20 mouse cellular contexts compared by ENCODE assay signal in genomic region chr8:74775549-74775948, GRCm38 (mm10).
"Had no signal": no experiment of that assay in that cellular context is flagged by ENCODE, and none has a peak within 500 bp of the region (broad histone marks: within the 10 kb centered on the region; RNA-seq: fewer than 3 reads in every experiment).

No protein-coding gene starts in this region.

- H3K4me2 ChIP-seq: intestine, embryonic 15.5 days; kidney, embryonic 15.5 days; lung, embryonic 14.5 days; midbrain, embryonic 12.5 days; midbrain, embryonic 15.5 days; neural tube, embryonic 13.5 days had no signal

- H3K27ac ChIP-seq: intestine, embryonic 15.5 days; kidney, embryonic 15.5 days; left cerebral cortex, adult 2 months; liver, embryonic 14.5 days; macrophage; midbrain, embryonic 12.5 days; midbrain, embryonic 15.5 days; neural tube, embryonic 13.5 days; stomach, postnatal 0 days had no signal

- H3K36me3 ChIP-seq: intestine, embryonic 15.5 days; kidney, embryonic 15.5 days; midbrain, embryonic 12.5 days; midbrain, embryonic 15.5 days; neural tube, embryonic 13.5 days had no signal

- H3K9ac ChIP-seq: intestine, embryonic 15.5 days; kidney, embryonic 15.5 days; liver, embryonic 14.5 days; liver, postnatal 0 days; lung, embryonic 14.5 days; midbrain, embryonic 12.5 days; midbrain, embryonic 15.5 days; neural tube, embryonic 13.5 days had no signal

- H3K9me3 ChIP-seq: intestine, embryonic 15.5 days; kidney, embryonic 15.5 days; midbrain, embryonic 12.5 days; midbrain, embryonic 15.5 days had no signal

- H3K4me1 ChIP-seq: intestine, embryonic 15.5 days; kidney, embryonic 15.5 days; midbrain, embryonic 12.5 days; midbrain, embryonic 15.5 days; neural tube, embryonic 13.5 days had no signal

- H3K4me3 ChIP-seq: intestine, embryonic 15.5 days; kidney, embryonic 15.5 days; left cerebral cortex, adult 2 months; midbrain, embryonic 12.5 days; midbrain, embryonic 15.5 days; neural tube, embryonic 13.5 days had no signal

- ATAC-seq: intestine, embryonic 15.5 days; liver, postnatal 0 days; lung, postnatal 0 days; midbrain, embryonic 15.5 days had no signal

- DNase-seq: kidney, adult 11 months; kidney, adult 8-10 months; kidney, postnatal 10 days; kidney, postnatal 36 days; layer of hippocampus, postnatal 36 days; liver, postnatal 0 days; lung, embryonic 14.5 days; thymus, adult 2 months; thymus, postnatal 14 days; thymus, postnatal 4 days had no signal

- H3K27me3 ChIP-seq: intestine, embryonic 15.5 days; kidney, embryonic 15.5 days; midbrain, embryonic 12.5 days; midbrain, embryonic 15.5 days; neural tube, embryonic 13.5 days had no signal
